Mouse (Mus musculus) heart, embryonic 12.5 days (tissue): ENCODE measurements around the gene Tmc7. TPM values are rescaled to one million over a fixed set of nuclear protein-coding genes. Genes with fewer than 3 reads are reported as not detected.

Source experiments
- ATAC-seq: fragments of 200-750 bp; cut with Nextera tagmentation; 2 replicates; pipeline ENCODE4 v1.8.0; 2017; ENCODE audit warnings: moderate TSS enrichment, moderate library complexity; ENCODE audit not compliant: insufficient number of reproducible peaks, low FRiP score
- H3K27ac ChIP-seq: fragments of 300-500 bp; sonication (generic); 2 replicates; pipeline ENCODE4 v1.5.1; 2016; ENCODE audit warnings: mild to moderate bottlenecking, moderate library complexity; ENCODE audit not compliant: poor library complexity, severe bottlenecking
- H3K27me3 ChIP-seq: fragments of 300-500 bp; sonication (generic); replicated peaks from 2 replicates; pipeline ENCODE4 v1.6.1; 2016; ENCODE audit warnings: mild to moderate bottlenecking, moderate library complexity
- H3K36me3 ChIP-seq: fragments of 300-500 bp; sonication (generic); 2 replicates; pipeline ENCODE4 v1.6.1; 2016; ENCODE audit warnings: mild to moderate bottlenecking, moderate library complexity
- H3K4me1 ChIP-seq: fragments of 300-500 bp; sonication (generic); replicated peaks from 2 replicates; pipeline ENCODE4 v1.6.1; 2016; ENCODE audit warnings: mild to moderate bottlenecking
- H3K4me2 ChIP-seq: fragments of 300-500 bp; sonication (generic); 2 replicates; pipeline ENCODE4 v1.6.1; 2016; ENCODE audit warnings: mild to moderate bottlenecking, moderate library complexity
- H3K4me3 ChIP-seq: fragments of 300-500 bp; sonication (generic); 2 replicates; pipeline ENCODE4 v1.5.1; 2016; ENCODE audit warnings: mild to moderate bottlenecking
- H3K9ac ChIP-seq: fragments of 300-500 bp; sonication (generic); 2 replicates; pipeline ENCODE4 v1.6.1; 2016; ENCODE audit warnings: mild to moderate bottlenecking, moderate library complexity
- H3K9me3 ChIP-seq: fragments of 300-500 bp; sonication (generic); replicated peaks from 2 replicates; pipeline ENCODE4 v1.6.1; 2016; ENCODE audit warnings: mild to moderate bottlenecking, moderate library complexity
- whole genome bisulfite sequencing: fragments of 180-500 bp; shearing (Covaris S2); methylation state at CpG from one replicate; pipeline ENCODE4 v1.1.7; 2016; 5-methylcytosine and 5-hydroxymethylcytosine counted together
- polyA plus RNA-seq: library from polyadenylated mRNA; unstranded; fragments of >200 nt; fragmentation: Nextera tagmentation; extraction: Ambion mirVana; gene quantifications from 2 replicates; pipeline ENCODE4 v1.2.1, GENCODE M21; 2016

The Tmc7 gene
- polyA plus RNA-seq, 1 experiment from 2014 or later, result 2.4 TPM

GRCm38 (mm10) chr7:118584926-118585325 lies 390 bp upstream of the Tmc7 start:
- 69% methylated on average over 5 of the region's 5 CpGs for WGBS

GRCm38 (mm10) chr7:118583821-118584220 lies 715 bp downstream of the Tmc7 start:
- 19% methylated on average over 7 of the region's 7 CpGs for WGBS

More at GRCm38 (mm10) chr7:118584926-118585325, 390 bp upstream of the Tmc7 start:
- Histone ChIP-seq H3K27me3 (peaks cover 18% of the 10 kb centered on the region; the same call in 1 of the 2 replicates), H3K4me2 (peak overlapping the region; percentile 95), H3K4me3 (peak overlapping the region; percentile 66), H3K9me3 (peaks cover 17% of the 10 kb centered on the region), H3K9ac (no peak overlapping the region), H3K4me1 (peaks cover 8% of the 10 kb centered on the region), H3K27ac (no peak overlapping the region), H3K36me3 (0 out of 2 replicates have a peak, but pooled peaks cover 2% of the 10 kb centered on the region)
- no peak for ATAC-seq

GRCm38 (mm10) chr7:118579938-118580337 lies 4.6 kb downstream of the Tmc7 start:
- H3K27me3 ChIP-seq, result peaks cover 11% of the 10 kb centered on the region; the same call in 1 of the 2 replicates
- no peak for ATAC-seq
- no peak overlapping the region for H3K4me3 ChIP-seq
- peaks cover 25% of the 10 kb centered on the region for H3K4me1 ChIP-seq
- H3K9me3 ChIP-seq, result peaks cover 11% of the 10 kb centered on the region
- 74% methylated on average over 2 of the region's 2 CpGs for WGBS
- 0 out of 2 replicates have a peak, but pooled peaks cover 2% of the 10 kb centered on the region for H3K36me3 ChIP-seq
- H3K9ac ChIP-seq, result no peak overlapping the region
- H3K27ac ChIP-seq, result no peak overlapping the region
- no peak overlapping the region for H3K4me2 ChIP-seq

More at GRCm38 (mm10) chr7:118583821-118584220, 715 bp downstream of the Tmc7 start:
- Histone ChIP-seq H3K4me3 (peak overlapping the region; percentile 66), H3K27me3 (peaks cover 13% of the 10 kb centered on the region; the same call in 1 of the 2 replicates), H3K36me3 (0 out of 2 replicates have a peak, but pooled peaks cover 2% of the 10 kb centered on the region), H3K4me1 (peaks cover 12% of the 10 kb centered on the region), H3K4me2 (peak overlapping the region; percentile 95), H3K9me3 (peaks cover 17% of the 10 kb centered on the region), H3K9ac (peak overlapping the region; percentile 73; the same call in 1 of the 2 replicates), H3K27ac (no peak overlapping the region)
- no peak for ATAC-seq

GRCm38 (mm10) chr7:118578269-118578668 lies 6.3 kb downstream of the Tmc7 start:
- H3K4me1 ChIP-seq, result peaks cover 17% of the 10 kb centered on the region
- WGBS, result 55% methylated on average over 3 of the region's 3 CpGs
- no peak overlapping the region for H3K4me2 ChIP-seq
- H3K36me3 ChIP-seq, result 0 out of 2 replicates have a peak, but pooled peaks cover 2% of the 10 kb centered on the region
- 0 out of 2 replicates have a peak overlapping the region, but pooled peaks have one; percentile 13 for H3K27ac ChIP-seq
- peaks cover 9% of the 10 kb centered on the region; the same call in 1 of the 2 replicates for H3K27me3 ChIP-seq
- no peak for ATAC-seq
- peaks cover 14% of the 10 kb centered on the region for H3K9me3 ChIP-seq
- H3K9ac ChIP-seq, result no peak overlapping the region
- H3K4me3 ChIP-seq, result no peak overlapping the region

- no peak for ATAC-seq
- H3K27me3 ChIP-seq, result peaks cover 6% of the 10 kb centered on the region; the same call in 1 of the 2 replicates
- H3K27ac ChIP-seq, result no peak overlapping the region
- H3K4me3 ChIP-seq, result no peak overlapping the region
- no peaks in the 10 kb centered on the region for H3K4me1 ChIP-seq
- no peak overlapping the region for H3K9ac ChIP-seq
- H3K4me2 ChIP-seq, result no peak overlapping the region
- H3K36me3 ChIP-seq, result no peaks in the 10 kb centered on the region
- H3K9me3 ChIP-seq, result peaks cover 8% of the 10 kb centered on the region; the same call in 1 of the 2 replicates
- 61% methylated on average over 5 of the region's 5 CpGs for WGBS
Observed at GRCm38 (mm10) chr7:118572039-118572438, 12.5 kb downstream of the Tmc7 start.

GRCm38 (mm10) chr7:118571350-118571749 lies 13.2 kb downstream of the Tmc7 start:
- H3K9me3 ChIP-seq, result peaks cover 8% of the 10 kb centered on the region; the same call in 1 of the 2 replicates
- WGBS, result 47% methylated on average over 5 of the region's 5 CpGs
- no peaks in the 10 kb centered on the region for H3K36me3 ChIP-seq
- no peaks in the 10 kb centered on the region for H3K4me1 ChIP-seq
- ATAC-seq, result no peak
- H3K4me3 ChIP-seq, result no peak overlapping the region
- H3K27ac ChIP-seq, result no peak overlapping the region
- no peak overlapping the region for H3K4me2 ChIP-seq
- no peak overlapping the region for H3K9ac ChIP-seq
- H3K27me3 ChIP-seq, result peaks cover 6% of the 10 kb centered on the region; the same call in 1 of the 2 replicates

- H3K27me3 ChIP-seq, result no peaks in the 10 kb centered on the region; the same call in 1 of the 2 replicates
Observed at GRCm38 (mm10) chr7:118569121-118569543, 15.4 kb downstream of the Tmc7 start.

GRCm38 (mm10) chr7:118554290-118554689 lies 30.2 kb downstream of the Tmc7 start:
- WGBS, result 86% methylated on average over 2 of the region's 2 CpGs
- Histone ChIP-seq H3K4me3 (no peak overlapping the region), H3K36me3 (peaks cover 6% of the 10 kb centered on the region), H3K4me2 (no peak overlapping the region), H3K4me1 (no peaks in the 10 kb centered on the region), H3K9ac (no peak overlapping the region), H3K27ac (no peak overlapping the region), H3K9me3 (peaks cover 5% of the 10 kb centered on the region), H3K27me3 (no peaks in the 10 kb centered on the region)
- no peak for ATAC-seq

More at GRCm38 (mm10) chr7:118569121-118569543, 15.4 kb downstream of the Tmc7 start:
- Histone ChIP-seq H3K4me1 (no peaks in the 10 kb centered on the region), H3K9me3 (peaks cover 8% of the 10 kb centered on the region; the same call in 1 of the 2 replicates), H3K4me2 (no peak overlapping the region), H3K9ac (no peak overlapping the region), H3K36me3 (no peaks in the 10 kb centered on the region), H3K4me3 (no peak overlapping the region), H3K27ac (no peak overlapping the region)
- ATAC-seq, result no peak
- WGBS, result 81% methylated on average over 6 of the region's 6 CpGs

- H3K4me2 ChIP-seq, result no peak overlapping the region
- no peaks in the 10 kb centered on the region for H3K27me3 ChIP-seq
Observed at GRCm38 (mm10) chr7:118553881-118554280, 30.7 kb downstream of the Tmc7 start.

GRCm38 (mm10) chr7:118547451-118547850 lies 37.1 kb downstream of the Tmc7 start:
- Histone ChIP-seq H3K9me3 (peaks cover 2% of the 10 kb centered on the region), H3K4me3 (no peak overlapping the region), H3K9ac (no peak overlapping the region), H3K4me1 (no peaks in the 10 kb centered on the region), H3K27me3 (no peaks in the 10 kb centered on the region), H3K4me2 (no peak overlapping the region), H3K36me3 (peaks cover 4% of the 10 kb centered on the region), H3K27ac (no peak overlapping the region)
- no peak for ATAC-seq
- WGBS, result 68% methylated on average over 10 of the region's 10 CpGs

More at GRCm38 (mm10) chr7:118553881-118554280, 30.7 kb downstream of the Tmc7 start:
- H3K4me1 ChIP-seq, result no peaks in the 10 kb centered on the region
- peaks cover 5% of the 10 kb centered on the region for H3K9me3 ChIP-seq
- H3K27ac ChIP-seq, result no peak overlapping the region
- H3K4me3 ChIP-seq, result no peak overlapping the region
- no peak for ATAC-seq
- peaks cover 6% of the 10 kb centered on the region for H3K36me3 ChIP-seq
- 56% methylated on average over 4 of the region's 4 CpGs for WGBS
- H3K9ac ChIP-seq, result no peak overlapping the region

- no peak for ATAC-seq
- Histone ChIP-seq H3K27ac (no peak overlapping the region), H3K9ac (no peak overlapping the region), H3K4me1 (no peaks in the 10 kb centered on the region), H3K4me3 (no peak overlapping the region), H3K27me3 (no peaks in the 10 kb centered on the region), H3K36me3 (no peaks in the 10 kb centered on the region), H3K9me3 (no peaks in the 10 kb centered on the region), H3K4me2 (no peak overlapping the region)
- WGBS, result 85% methylated on average over 4 of the region's 4 CpGs
Observed at GRCm38 (mm10) chr7:118544128-118544527, 40.4 kb downstream of the Tmc7 start.
